Mouse (Mus musculus) adipocyte (in vitro differentiated cells): ENCODE measurements around the gene Plin4.
"Not testable (repeated sequence)": the region's sequence is repeated elsewhere in the genome, so short reads cannot be mapped to it uniquely, and the experiment has no call there.

Experiments
- DNase-seq: peaks from one replicate; pipeline ENCODE4 v3.0.0-alpha.2; 2016; ENCODE audit warnings: low spot score

Plin4 gene

GRCm38 (mm10) chr17:56102158-56102557, 7.4 kb downstream of the Plin4 start:
- DNase-seq, result no peak

GRCm38 (mm10) chr17:56100811-56101210, 8.8 kb downstream of the Plin4 start:
- peak; percentile 93 for DNase-seq

GRCm38 (mm10) chr17:56098711-56099572, 10.7 kb downstream of the Plin4 start:
- DNase-seq, result peak; percentile 80

GRCm38 (mm10) chr17:56098180-56098579, 11.4 kb downstream of the Plin4 start:
- DNase-seq, result no peak

GRCm38 (mm10) chr17:56096883-56097282, 12.7 kb downstream of the Plin4 start:
- DNase-seq, result no peak

GRCm38 (mm10) chr17:56092794-56093193, 16.8 kb downstream of the Plin4 start:
- peak; percentile 67 for DNase-seq

GRCm38 (mm10) chr17:56092312-56092711, 17.3 kb downstream of the Plin4 start:
- no peak for DNase-seq

- DNase-seq, result peak; percentile 77
These were observed 28.6 kb downstream of the Plin4 start for GRCm38 (mm10) chr17:56080781-56081585.

GRCm38 (mm10) chr17:56079921-56080320, 29.7 kb downstream of the Plin4 start:
- DNase-seq, result no peak

- DNase-seq, result peak; percentile 100
These were observed 30.5 kb downstream of the Plin4 start, which contains the start of gene Hdgfl2 for GRCm38 (mm10) chr17:56078880-56079795. Gene Hdgfl2 (plus strand): TSS chr17:56079634.

- DNase-seq, result not testable (repeated sequence)
These were observed 31.2 kb downstream of the Plin4 start for GRCm38 (mm10) chr17:56078361-56078760.

GRCm38 (mm10) chr17:56077523-56077922, 32.1 kb downstream of the Plin4 start:
- no peak for DNase-seq

GRCm38 (mm10) chr17:56074827-56075208, 34.8 kb downstream of the Plin4 start, which contains the start of gene Ubxn6:
Gene Ubxn6 (minus strand): TSS chr17:56075028.
- peak; percentile 97 for DNase-seq

GRCm38 (mm10) chr17:56074097-56074826, 35.3 kb downstream of the Plin4 start:
- peak; percentile 96 for DNase-seq

GRCm38 (mm10) chr17:56072243-56072642, 37.4 kb downstream of the Plin4 start:
- no peak for DNase-seq

- no peak for DNase-seq
These were observed 38.5 kb downstream of the Plin4 start for GRCm38 (mm10) chr17:56071126-56071525.

GRCm38 (mm10) chr17:56069066-56069465, 40.5 kb downstream of the Plin4 start:
- DNase-seq, result no peak

- peak; percentile 84 for DNase-seq
These were observed 43.2 kb downstream of the Plin4 start for GRCm38 (mm10) chr17:56066451-56066850.

- DNase-seq, result not testable (repeated sequence)
These were observed 43.9 kb downstream of the Plin4 start for GRCm38 (mm10) chr17:56065715-56066114.

- DNase-seq, result no peak
These were observed 47.5 kb downstream of the Plin4 start for GRCm38 (mm10) chr17:56062081-56062480.
